Mouse (Mus musculus) kidney, adult 9 months (tissue): ENCODE measurements around the gene Mmrn1.
"Not testable (repeated sequence)": the region's sequence is repeated elsewhere in the genome, so short reads cannot be mapped to it uniquely, and the experiment has no call there.

ENCODE experiments used
- DNase-seq: peaks from one replicate; pipeline ENCODE4 v3.0.0; 2022

The Mmrn1 gene

DNA sequence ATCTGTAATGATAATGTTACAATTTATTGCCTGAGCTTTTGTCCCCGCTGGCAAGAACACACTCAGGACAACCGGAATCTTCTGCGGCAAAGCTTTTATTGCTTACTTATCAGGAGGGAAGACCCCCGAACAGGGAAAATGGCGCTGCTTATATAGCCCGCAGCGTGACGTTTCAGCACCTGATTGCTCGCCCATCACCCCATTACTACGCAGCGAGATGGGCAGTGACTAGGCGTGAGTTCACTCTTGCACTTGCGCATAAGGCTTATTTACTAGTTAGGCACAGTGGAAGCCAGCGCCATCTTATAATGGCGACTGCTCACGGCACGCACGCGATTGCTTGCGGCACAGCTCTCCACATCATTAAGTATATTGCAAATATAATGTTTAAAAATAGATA is at the start of gene Mmrn1:
TSS of gene Mmrn1 (plus strand) at position 301 of the 400 bp plus-strand sequence.
- not testable (repeated sequence) for DNase-seq

GRCm38 (mm10) chr6:60880362-60880761 is 44.4 kb upstream of the Mmrn1 start:
- DNase-seq: no peak

- DNase-seq: no peak
These were observed 43.2 kb upstream of the Mmrn1 start for GRCm38 (mm10) chr6:60881534-60881933.

DNA sequence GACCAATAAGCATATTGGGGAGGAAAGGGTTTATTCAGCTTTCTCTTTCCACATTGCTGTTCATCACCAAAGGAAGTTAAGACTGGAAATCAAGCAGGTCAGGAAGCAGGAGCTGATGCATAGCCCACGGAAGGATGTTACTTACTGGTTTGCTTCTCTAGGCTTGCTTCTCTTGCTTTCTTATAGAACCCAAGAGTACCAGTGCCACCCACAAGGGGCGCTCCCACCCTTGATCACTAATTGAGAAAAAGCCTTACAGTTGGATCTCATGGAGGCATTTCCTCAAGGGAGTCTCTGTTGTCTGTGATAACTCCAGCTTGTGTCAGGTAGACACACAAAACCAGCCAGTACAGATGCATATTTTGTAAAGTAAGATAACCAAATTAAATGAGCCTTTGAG is 17.5 kb upstream of the Mmrn1 start:
- DNase-seq: no peak

GRCm38 (mm10) chr6:60931364-60931763 is 6.6 kb downstream of the Mmrn1 start:
- DNase-seq: peak; percentile 5

GRCm38 (mm10) chr6:60934835-60935234 is 10.1 kb downstream of the Mmrn1 start:
- no peak for DNase-seq

- DNase-seq: no peak
These were observed 10.8 kb downstream of the Mmrn1 start for GRCm38 (mm10) chr6:60935448-60936130.

DNA sequence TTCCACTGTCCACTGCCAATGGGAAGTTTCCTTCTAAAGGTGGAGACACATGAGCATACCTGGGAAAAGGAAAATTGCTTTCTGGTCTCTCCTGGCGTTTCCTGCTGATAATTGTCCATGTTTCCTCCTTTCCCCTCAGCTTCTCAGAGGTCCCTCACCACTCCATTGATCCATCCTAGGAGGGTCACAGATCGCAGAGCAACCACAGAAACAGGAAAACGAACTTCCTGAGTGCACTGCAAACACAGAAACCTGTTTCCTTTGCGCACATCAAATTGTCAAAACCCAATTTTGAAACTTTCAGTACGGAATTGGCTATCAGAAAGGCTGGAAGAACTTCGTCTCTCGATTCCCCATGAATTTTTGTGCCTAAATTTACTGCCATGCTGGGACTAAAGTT is 19.4 kb downstream of the Mmrn1 start:
- DNase-seq: no peak

DNA sequence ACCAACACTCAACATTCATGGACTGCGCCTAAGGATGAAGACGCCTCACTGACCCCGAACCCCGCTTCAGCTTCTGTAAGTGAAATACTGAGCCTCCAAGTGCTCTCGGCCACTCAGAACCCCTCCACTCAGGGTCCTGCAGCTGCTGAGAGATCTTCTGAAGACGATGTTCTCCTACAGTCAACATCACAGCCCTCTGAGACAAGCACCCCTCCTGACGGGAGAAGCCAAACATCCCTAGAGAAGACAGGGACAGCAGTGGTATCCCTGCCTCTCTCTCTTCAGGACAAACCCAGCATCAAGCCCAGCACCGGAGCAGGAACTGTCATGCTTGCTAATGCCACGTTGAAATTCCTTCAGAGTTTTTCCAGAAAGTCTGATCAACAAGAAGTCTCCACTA is 19.8 kb downstream of the Mmrn1 start:
- no peak for DNase-seq

DNA sequence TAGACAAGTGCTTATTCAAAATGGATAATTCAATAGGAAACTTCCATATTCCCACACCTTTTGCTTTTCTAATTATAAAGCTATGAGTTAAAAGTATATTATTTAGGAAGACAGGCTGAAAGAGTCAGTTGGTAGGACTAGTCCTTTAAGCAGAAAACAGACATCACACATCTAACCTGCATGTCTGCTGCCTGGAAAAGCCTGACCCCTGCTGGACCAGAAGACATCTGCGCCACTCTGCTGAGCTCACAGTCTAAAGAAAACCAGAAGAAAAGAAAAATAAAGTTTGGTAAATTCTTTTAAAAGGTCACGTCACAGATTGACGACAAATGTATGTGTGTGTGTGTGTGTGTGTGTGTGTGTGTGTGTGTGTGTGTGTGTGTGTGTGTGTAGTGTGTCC is 25.6 kb downstream of the Mmrn1 start:
- DNase-seq: peak; percentile 35

DNA sequence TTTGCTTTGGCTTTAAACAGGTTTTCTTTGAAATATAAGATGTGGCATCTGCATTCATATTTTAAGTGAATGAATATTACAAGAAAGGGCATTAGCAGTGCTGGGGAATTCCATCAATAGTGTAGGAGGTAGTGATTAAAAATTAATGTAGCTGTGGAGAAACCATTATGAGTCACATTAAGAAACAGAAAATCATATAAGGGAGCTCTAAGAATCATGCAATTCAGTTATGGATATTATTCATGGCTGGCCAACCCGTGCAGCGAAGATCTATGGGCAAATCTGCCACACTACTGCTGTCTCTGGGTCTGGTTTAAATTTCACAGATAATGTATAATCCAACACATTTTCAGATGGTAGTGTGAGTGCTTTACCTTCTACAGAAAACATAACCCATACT is 36.5 kb downstream of the Mmrn1 start:
- DNase-seq: no peak

GRCm38 (mm10) chr6:60961838-60962237 is 37.1 kb downstream of the Mmrn1 start:
- DNase-seq: no peak

DNA sequence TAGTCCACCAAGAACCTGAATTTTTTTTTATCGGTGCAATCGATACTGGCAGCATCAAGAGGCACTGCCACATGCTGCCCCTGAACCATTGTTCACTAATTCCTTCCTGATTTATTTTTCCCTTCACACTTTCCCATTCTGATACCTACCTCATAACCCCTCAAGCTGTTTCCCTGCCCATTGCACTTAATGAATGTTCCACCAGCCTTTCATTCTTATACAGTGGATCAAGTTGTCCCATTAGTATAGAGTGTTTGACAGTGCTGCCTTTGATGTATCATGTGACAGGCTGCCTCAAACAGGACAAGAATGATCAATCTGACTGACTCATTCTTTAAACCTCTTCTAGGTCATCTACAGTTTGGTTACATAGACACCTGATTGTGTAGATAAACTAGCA is 37.9 kb downstream of the Mmrn1 start:
- no peak for DNase-seq

DNA sequence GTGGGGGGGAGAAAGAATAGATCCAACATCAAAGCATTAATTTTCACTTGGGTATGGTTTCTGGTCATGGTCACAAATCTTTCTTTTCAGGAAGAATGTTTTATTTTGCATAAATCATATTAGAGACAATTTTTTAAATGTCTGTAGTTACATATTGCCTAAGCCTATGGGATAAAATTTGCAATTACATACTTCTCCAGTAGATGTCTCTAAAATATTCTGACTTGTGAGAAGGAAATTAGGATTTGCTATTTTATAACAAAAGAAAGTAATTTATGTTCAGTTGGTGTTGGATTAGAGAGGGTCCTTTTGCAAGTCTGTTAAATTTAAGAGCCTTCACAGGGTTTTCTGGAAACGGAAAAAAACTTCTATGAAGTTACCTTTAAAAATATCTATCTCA is 39.0 kb downstream of the Mmrn1 start:
- no peak for DNase-seq

DNA sequence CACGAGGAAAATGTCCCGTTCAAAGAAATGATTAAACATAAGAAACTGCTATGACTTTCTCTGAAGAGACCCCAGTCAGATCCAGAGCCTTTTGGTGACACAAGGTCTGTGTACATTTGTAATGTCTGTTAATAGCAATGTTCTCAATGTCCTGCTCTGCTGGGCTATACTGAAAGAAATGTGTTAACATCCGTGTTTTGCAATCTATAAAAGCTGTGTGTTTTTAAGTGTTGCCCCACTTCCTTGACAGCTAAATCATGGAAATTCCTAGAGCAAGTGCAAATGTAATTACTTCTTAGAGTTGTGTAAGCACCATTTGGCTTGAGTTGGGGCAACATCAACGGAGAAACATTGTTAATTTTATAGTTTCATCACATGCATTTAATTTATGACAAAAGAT is 42.2 kb downstream of the Mmrn1 start:
- DNase-seq: no peak

DNA sequence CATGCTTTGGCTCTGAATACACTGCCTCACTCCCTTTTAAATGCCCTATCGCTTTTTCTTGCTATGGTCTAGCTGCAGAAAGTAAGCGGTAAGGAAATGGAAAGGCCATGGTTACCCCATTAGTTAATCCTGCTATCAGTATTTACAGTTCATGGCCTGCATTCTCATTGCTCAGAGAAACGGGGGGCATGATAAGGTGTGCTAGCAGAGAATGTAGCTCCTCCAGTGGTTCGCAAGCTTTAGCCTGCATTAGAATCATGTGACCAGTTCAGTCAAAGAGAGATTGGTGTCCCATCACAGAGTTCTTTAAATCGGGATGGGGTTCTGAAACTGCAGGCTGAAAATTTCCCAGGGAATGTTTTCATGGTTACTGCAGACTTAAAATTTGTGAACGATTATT is 44.6 kb downstream of the Mmrn1 start:
- no peak for DNase-seq

DNA sequence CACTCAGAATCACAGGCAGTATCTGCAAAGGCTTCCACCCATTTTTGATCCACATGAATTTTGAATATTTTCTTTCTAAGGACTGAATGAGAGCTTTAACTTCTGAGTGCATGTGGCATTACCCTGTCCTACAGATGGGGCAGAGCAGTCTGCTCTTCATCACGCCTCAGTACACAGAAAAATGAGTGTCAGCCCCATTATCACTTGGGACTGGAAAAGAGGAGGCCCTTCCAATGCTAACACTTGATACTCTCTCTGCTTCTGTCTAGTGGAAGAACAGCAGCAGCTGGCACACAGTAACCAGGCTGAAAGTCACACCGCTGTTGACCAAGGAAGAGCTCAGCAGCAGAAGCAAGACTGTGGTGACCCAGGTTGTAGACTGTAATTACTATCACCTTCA is 46.0 kb downstream of the Mmrn1 start:
- no peak for DNase-seq

- DNase-seq: no peak
These were observed 53.8 kb downstream of the Mmrn1 start for GRCm38 (mm10) chr6:60978610-60979009.

GRCm38 (mm10) chr6:60979039-60979438 is 54.3 kb downstream of the Mmrn1 start:
- DNase-seq: no peak

- no peak for DNase-seq
These were observed 59.6 kb downstream of the Mmrn1 start for GRCm38 (mm10) chr6:60984360-60984759.

DNA sequence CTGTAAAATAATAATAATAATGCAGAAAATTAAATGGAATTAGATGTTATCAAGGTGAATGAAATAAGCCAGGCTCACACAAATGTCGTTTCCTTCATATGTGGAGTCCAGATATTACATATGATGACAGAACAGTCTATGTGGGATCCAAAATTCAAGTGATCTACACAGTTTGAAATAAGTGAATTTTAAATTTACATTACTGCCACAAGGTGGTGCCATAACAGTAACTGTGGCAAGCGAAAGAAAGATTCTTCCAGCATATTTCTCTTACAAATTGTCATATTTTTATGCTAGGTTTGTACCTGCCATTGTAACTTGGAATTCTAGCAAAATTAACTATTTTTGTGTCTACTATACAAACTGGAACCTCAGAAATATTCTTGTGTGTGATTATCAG is 61.1 kb downstream of the Mmrn1 start:
- peak; percentile 19 for DNase-seq

GRCm38 (mm10) chr6:60986914-60987313 is 62.1 kb downstream of the Mmrn1 start:
- no peak for DNase-seq

- no peak for DNase-seq
These were observed 63.0 kb downstream of the Mmrn1 start for GRCm38 (mm10) chr6:60987804-60988203.

DNA sequence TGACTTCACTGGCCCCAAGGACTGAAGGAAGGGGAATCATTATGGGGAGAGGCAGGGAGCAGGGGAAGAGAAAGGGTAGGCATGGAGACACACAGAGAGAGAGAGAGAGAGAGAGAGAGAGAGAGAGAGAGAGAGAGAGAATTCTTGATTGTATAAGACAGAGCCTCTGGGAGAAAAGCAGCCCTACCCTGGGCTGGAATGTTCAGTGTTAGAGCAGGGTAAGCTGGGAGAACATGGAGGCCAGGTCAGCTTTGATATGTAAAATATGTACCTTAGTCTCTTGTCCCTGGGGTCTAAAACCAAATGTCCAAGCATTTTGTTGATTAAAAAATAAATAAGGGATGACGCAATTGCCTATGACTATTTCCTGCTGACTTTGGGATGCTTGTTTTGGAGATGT is 67.6 kb downstream of the Mmrn1 start:
- no peak for DNase-seq

- DNase-seq: no peak
These were observed 68.8 kb downstream of the Mmrn1 start for GRCm38 (mm10) chr6:60993386-60994108.
